Mouse (Mus musculus) CD4-positive, CD25-positive, alpha-beta regulatory T cell, adult 4 months (primary cell): ENCODE measurements around the gene Krt80. TPM values are rescaled to one million over a fixed set of nuclear protein-coding genes. Genes with fewer than 3 reads are reported as not detected.

Experiments used
- ATAC-seq: one replicate; pipeline ENCODE4 v1.8.0; 2017
- polyA plus RNA-seq, 2 experiments: library from polyadenylated mRNA; unstranded; fragments of 100-300 nt; shearing (Covaris generic); gene quantifications; one replicate each; pipeline ENCODE4 v1.2.1; 2017

Krt80 gene
- under 1 TPM in 1 of 2 experiments, not detected in 1; 0.22 TPM for polyA plus RNA-seq

- ATAC-seq: no peak
These were observed at the start of gene Krt80 for GRCm38 (mm10) chr15:101370101-101370911. Gene Krt80, minus strand, starts transcription at chr15:101370162.

GRCm38 (mm10) chr15:101418950-101419349 is 49.0 kb upstream of the Krt80 start:
- ATAC-seq: no peak

- ATAC-seq: no peak
These were observed 45.0 kb upstream of the Krt80 start for GRCm38 (mm10) chr15:101414807-101415565.

- no peak for ATAC-seq
These were observed 44.1 kb upstream of the Krt80 start for GRCm38 (mm10) chr15:101413916-101414635.

- ATAC-seq: no peak
These were observed 42.2 kb upstream of the Krt80 start for GRCm38 (mm10) chr15:101412188-101412587.

GRCm38 (mm10) chr15:101410775-101411174 is 40.8 kb upstream of the Krt80 start, which contains the start of gene Krt7:
Gene Krt7, plus strand, starts transcription at chr15:101411043.
- ATAC-seq: no peak

- no peak for ATAC-seq
These were observed 28.3 kb upstream of the Krt80 start for GRCm38 (mm10) chr15:101398269-101398668.

GRCm38 (mm10) chr15:101397683-101398082 is 27.7 kb upstream of the Krt80 start:
- ATAC-seq: no peak

- ATAC-seq: no peak
These were observed 27.0 kb upstream of the Krt80 start for GRCm38 (mm10) chr15:101396921-101397320.

- no peak for ATAC-seq
These were observed 26.5 kb upstream of the Krt80 start for GRCm38 (mm10) chr15:101396466-101396865.

- ATAC-seq: no peak
These were observed 24.9 kb upstream of the Krt80 start for GRCm38 (mm10) chr15:101394908-101395307.

- ATAC-seq: no peak
These were observed 22.3 kb upstream of the Krt80 start for GRCm38 (mm10) chr15:101392251-101392650.

GRCm38 (mm10) chr15:101390203-101390602 is 20.2 kb upstream of the Krt80 start:
- no peak for ATAC-seq

- ATAC-seq: peak; percentile 75
These were observed 18.1 kb upstream of the Krt80 start for GRCm38 (mm10) chr15:101388034-101388541.

- no peak for ATAC-seq
These were observed 17.2 kb upstream of the Krt80 start for GRCm38 (mm10) chr15:101387176-101387575.

- ATAC-seq: no peak
These were observed 15.1 kb upstream of the Krt80 start for GRCm38 (mm10) chr15:101385064-101385463.

GRCm38 (mm10) chr15:101384610-101385009 is 14.6 kb upstream of the Krt80 start:
- ATAC-seq: no peak

- no peak for ATAC-seq
These were observed 12.8 kb upstream of the Krt80 start for GRCm38 (mm10) chr15:101382811-101383210.

GRCm38 (mm10) chr15:101381758-101382157 is 11.8 kb upstream of the Krt80 start:
- no peak for ATAC-seq

GRCm38 (mm10) chr15:101378646-101379045 is 8.7 kb upstream of the Krt80 start:
- ATAC-seq: no peak

- no peak for ATAC-seq
These were observed 6.8 kb upstream of the Krt80 start for GRCm38 (mm10) chr15:101376776-101377061.

- ATAC-seq: no peak
These were observed 6.2 kb upstream of the Krt80 start for GRCm38 (mm10) chr15:101375956-101376775.
